Mouse (Mus musculus): ENCODE results near the gene Atg7.
"Not testable (repeated sequence)": the region's sequence is repeated elsewhere in the genome, so short reads cannot be mapped to it uniquely, and the experiment has no call there.

DNA sequence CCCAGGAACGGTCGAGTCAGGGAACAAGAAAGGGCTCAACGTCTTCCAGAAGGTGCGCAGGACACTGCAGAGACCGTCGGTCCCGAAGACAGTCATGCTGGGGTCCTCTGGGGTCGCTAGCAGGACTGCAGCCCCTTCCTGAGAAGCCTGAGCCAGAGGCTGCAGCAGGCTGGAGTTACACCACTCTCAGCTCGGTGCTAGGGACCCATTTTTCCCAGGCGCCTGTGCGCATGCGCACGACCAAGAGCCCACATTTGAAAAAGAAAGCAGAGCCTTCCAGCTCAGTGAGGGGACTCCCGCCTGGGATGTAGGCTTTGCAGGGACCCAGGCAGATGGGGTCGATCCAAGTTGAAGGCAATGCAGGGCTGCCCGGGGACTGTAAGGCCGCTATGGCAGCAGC lies 28.8 kb upstream of the Atg7 start:
- TF ChIP-seq CTCF, POLR2A (IDR thresholded peaks at IDR 0.05; ENCODE audit: insufficient read depth, low read depth, low read length): not testable (repeated sequence)

Measured in olfactory bulb, adult 2 months (tissue).